Mouse (Mus musculus): Measurements from ENCODE around the gene Ncbp3. TPM values are rescaled to one million over a fixed set of nuclear protein-coding genes. Genes with fewer than 3 reads are reported as not detected.

The Ncbp3 gene
- 4.9 TPM in 2 replicates for polyA plus RNA-seq (2015; fragmentation: Nextera tagmentation; extraction: Ambion mirVana)

DNA sequence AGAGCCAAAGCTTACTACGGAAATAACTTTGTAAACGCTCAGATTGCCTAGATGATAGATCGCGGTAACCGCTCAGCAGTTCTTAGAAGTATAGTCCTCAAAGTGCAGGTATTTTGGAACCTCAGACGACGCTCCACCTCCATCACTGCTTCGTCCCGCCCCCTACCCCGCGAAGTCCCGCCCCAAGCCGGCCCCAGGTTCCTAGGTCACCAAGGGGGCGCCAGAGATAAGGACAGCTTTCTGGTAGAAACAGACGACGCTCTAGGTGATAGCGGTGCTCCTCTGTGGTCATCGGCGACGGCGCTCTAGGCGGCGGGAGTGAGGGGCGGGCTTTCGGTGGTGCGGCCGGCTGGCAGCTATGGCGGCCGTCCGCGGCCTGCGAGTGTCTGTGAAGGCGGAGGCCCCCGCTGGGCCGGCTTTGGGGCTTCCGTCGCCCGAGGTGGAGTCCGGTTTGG is at the start of gene Ncbp3:
Gene Ncbp3 (plus strand): TSS at position 242 of the 455 bp plus-strand sequence.
- peak within 1 kb of the TSS; percentile 93 for H3K27ac ChIP-seq (replicated peaks)
- TF ChIP-seq EP300 (optimal IDR thresholded peaks at IDR 0.05) (peak; percentile 70), CTCF (IDR thresholded peaks at IDR 0.05; ENCODE audit: low read depth) (peak; percentile 84)
- 1% methylated on average over 37 of the region's 39 CpGs for WGBS

DNA sequence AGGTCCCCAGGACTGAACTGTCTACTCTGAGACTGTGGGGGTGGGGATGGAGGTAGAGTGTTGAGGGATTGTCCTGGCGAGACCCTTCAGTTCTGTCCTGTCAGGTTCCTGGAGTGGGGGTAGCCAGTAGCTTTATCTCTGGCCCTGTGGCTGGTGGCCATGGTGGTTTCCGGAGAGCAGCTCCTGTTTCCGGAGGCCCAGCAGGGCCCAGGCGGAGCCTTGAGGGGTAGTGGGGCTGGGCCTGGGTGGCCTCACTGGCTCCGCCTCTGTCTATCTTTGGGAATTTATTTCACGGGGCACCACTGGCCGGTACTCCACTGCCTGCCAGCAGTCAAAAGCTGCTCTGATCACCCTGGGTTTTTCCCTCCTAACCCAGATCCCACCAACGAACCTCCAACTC is 48.8 kb upstream of the Ncbp3 start, which contains the start of gene P2rx1:
Gene P2rx1 (plus strand): TSS at position 333 of the 400 bp plus-strand sequence.
- DNase-seq (ENCODE audit: low spot score) (no peak), ATAC-seq (ENCODE audit: low FRiP score, low TSS enrichment) (peak; percentile 52)
- Histone ChIP-seq H3K27me3 (ENCODE audit: control insufficient read depth, insufficient read depth, low read length) (no peaks in the 10 kb centered on the region), H3K36me3 (ENCODE audit: control insufficient read depth, insufficient read depth, low read length) (no peaks in the 10 kb centered on the region), H3K27ac (replicated peaks) (no peak within 1 kb of the TSS), H3K9me3 (ENCODE audit: control insufficient read depth, low read length) (no peaks in the 10 kb centered on the region), H3K9ac (ENCODE audit: low read length) (no peak within 1 kb of the TSS), H3K4me3 (ENCODE audit: low read depth, low read length) (no peak within 1 kb of the TSS), H3K4me2 (replicated peaks; ENCODE audit: low read depth) (no peak within 1 kb of the TSS), H3K4me1 (replicated peaks; ENCODE audit: control insufficient read depth, insufficient read depth) (no peaks in the 10 kb centered on the region)
- 53% methylated on average over 8 of the region's 8 CpGs for WGBS
- TF ChIP-seq CTCF (IDR thresholded peaks at IDR 0.05; ENCODE audit: low read depth) (no peak), EP300 (optimal IDR thresholded peaks at IDR 0.05) (no peak)

More for the DNA sequence above, at the start of gene Ncbp3:
- H3K4me1 ChIP-seq (replicated peaks; ENCODE audit: control insufficient read depth, insufficient read depth), result no peaks in the 10 kb centered on the region
- no peaks in the 10 kb centered on the region for H3K9me3 ChIP-seq (ENCODE audit: control insufficient read depth, low read length)
- peak within 1 kb of the TSS; percentile 70 for H3K4me2 ChIP-seq (replicated peaks; ENCODE audit: low read depth)
- ATAC-seq (ENCODE audit: low FRiP score, low TSS enrichment), result peak; percentile 97
- H3K9ac ChIP-seq (ENCODE audit: low read length), result peak within 1 kb of the TSS; percentile 96
- peak within 1 kb of the TSS; percentile 84 for H3K4me3 ChIP-seq (ENCODE audit: low read depth, low read length)
- H3K27me3 ChIP-seq (ENCODE audit: control insufficient read depth, insufficient read depth, low read length), result no peaks in the 10 kb centered on the region
- peaks cover 4% of the 10 kb centered on the region; the same call in 1 of the 2 replicates for H3K36me3 ChIP-seq (ENCODE audit: control insufficient read depth, insufficient read depth, low read length)
- peak; percentile 96 for DNase-seq (ENCODE audit: low spot score)

DNA sequence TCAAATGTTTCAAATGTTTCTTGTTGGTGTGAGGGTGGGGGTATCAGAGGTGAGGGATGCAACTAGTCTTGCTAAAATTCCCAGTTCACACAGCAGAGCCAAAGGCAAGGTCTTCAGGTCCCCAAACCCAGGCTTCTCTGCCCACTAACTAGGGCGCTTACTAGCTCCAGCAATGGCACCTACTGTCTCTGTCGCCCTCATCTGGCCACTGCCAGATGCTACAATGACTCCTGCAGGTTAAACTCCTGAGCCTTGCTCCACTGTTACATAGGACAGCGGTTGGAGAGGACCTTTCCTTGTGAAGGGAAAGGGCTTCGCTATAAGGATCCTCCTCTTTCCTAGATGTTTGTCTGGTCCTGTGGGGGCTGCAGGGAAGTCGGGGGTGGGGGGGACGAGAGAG is 46.6 kb upstream of the Ncbp3 start:
- ATAC-seq (ENCODE audit: low FRiP score, low TSS enrichment), result peak; percentile 68
- Histone ChIP-seq H3K4me3 (ENCODE audit: low read depth, low read length) (no peak overlapping the region), H3K4me1 (replicated peaks; ENCODE audit: control insufficient read depth, insufficient read depth) (no peaks in the 10 kb centered on the region), H3K27me3 (ENCODE audit: control insufficient read depth, insufficient read depth, low read length) (no peaks in the 10 kb centered on the region), H3K9ac (ENCODE audit: low read length) (no peak overlapping the region), H3K27ac (replicated peaks) (no peak overlapping the region), H3K4me2 (replicated peaks; ENCODE audit: low read depth) (no peak overlapping the region), H3K36me3 (ENCODE audit: control insufficient read depth, insufficient read depth, low read length) (no peaks in the 10 kb centered on the region), H3K9me3 (ENCODE audit: control insufficient read depth, low read length) (no peaks in the 10 kb centered on the region)
- TF ChIP-seq EP300 (optimal IDR thresholded peaks at IDR 0.05), result no peak
- peak; percentile 98 for TF ChIP-seq CTCF (IDR thresholded peaks at IDR 0.05; ENCODE audit: low read depth)
- 17% methylated on average over 6 of the region's 6 CpGs for WGBS
- peak; percentile 81 for DNase-seq (ENCODE audit: low spot score)

DNA sequence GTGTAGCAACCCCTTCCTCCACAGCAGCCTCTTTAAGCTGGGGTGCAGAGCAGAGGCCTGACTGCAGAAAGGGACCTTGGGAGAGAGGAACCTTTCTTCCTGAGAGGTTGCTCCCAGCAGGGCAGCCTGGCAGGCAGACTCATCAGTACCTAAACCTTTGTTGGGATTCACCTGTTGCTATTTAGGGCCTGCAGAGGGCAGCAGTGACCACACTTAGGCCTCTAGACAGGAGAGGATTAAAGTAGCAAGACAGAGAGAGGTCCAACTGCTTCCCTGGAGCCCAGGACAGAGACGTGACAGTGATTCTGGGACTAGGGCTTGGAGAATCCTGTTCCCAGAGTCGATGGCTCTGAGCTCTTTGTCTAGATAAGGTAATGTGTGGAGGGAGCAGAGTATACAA is 41.2 kb upstream of the Ncbp3 start:
- H3K4me1 ChIP-seq (replicated peaks; ENCODE audit: control insufficient read depth, insufficient read depth), result no peaks in the 10 kb centered on the region

DNA sequence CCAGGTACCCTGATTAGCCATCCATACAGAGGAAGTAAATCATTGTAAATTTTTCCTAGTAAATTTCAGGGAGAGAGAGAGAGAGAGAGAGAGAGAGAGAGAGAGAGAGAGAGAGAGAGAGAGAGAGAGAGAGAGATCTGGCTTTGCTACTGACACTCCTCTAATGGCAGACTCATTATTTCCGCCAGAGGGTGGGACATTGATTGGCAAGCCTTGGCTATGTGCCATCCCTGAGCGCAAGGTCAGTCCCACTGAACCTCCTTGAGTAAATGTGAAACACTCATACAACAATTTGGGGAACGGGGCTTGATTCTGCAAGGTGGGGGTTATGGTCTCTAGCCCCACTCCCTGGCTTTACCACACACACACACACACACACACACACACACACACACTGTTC is 40.5 kb upstream of the Ncbp3 start:
- Histone ChIP-seq H3K4me2 (replicated peaks; ENCODE audit: low read depth) (no peak overlapping the region), H3K4me3 (ENCODE audit: low read depth, low read length) (no peak overlapping the region), H3K4me1 (replicated peaks; ENCODE audit: control insufficient read depth, insufficient read depth) (no peaks in the 10 kb centered on the region), H3K9me3 (ENCODE audit: control insufficient read depth, low read length) (no peaks in the 10 kb centered on the region), H3K27me3 (ENCODE audit: control insufficient read depth, insufficient read depth, low read length) (no peaks in the 10 kb centered on the region), H3K36me3 (ENCODE audit: control insufficient read depth, insufficient read depth, low read length) (no peaks in the 10 kb centered on the region), H3K27ac (replicated peaks) (no peak overlapping the region), H3K9ac (ENCODE audit: low read length) (no peak overlapping the region)
- no peak for DNase-seq (ENCODE audit: low spot score)
- ATAC-seq (ENCODE audit: low FRiP score, low TSS enrichment), result no peak
- TF ChIP-seq CTCF (IDR thresholded peaks at IDR 0.05; ENCODE audit: low read depth) (no peak), EP300 (optimal IDR thresholded peaks at IDR 0.05) (no peak)
- 61% methylated on average over 3 of the region's 3 CpGs for WGBS

More for the DNA sequence above, 41.2 kb upstream of the Ncbp3 start:
- Histone ChIP-seq H3K27me3 (ENCODE audit: control insufficient read depth, insufficient read depth, low read length) (no peaks in the 10 kb centered on the region), H3K9ac (ENCODE audit: low read length) (no peak overlapping the region), H3K9me3 (ENCODE audit: control insufficient read depth, low read length) (no peaks in the 10 kb centered on the region), H3K4me2 (replicated peaks; ENCODE audit: low read depth) (no peak overlapping the region), H3K4me3 (ENCODE audit: low read depth, low read length) (no peak overlapping the region), H3K27ac (replicated peaks) (no peak overlapping the region), H3K36me3 (ENCODE audit: control insufficient read depth, insufficient read depth, low read length) (no peaks in the 10 kb centered on the region)
- TF ChIP-seq EP300 (optimal IDR thresholded peaks at IDR 0.05) (no peak), CTCF (IDR thresholded peaks at IDR 0.05; ENCODE audit: low read depth) (peak; percentile 91)
- DNase-seq (ENCODE audit: low spot score) (peak; percentile 51), ATAC-seq (ENCODE audit: low FRiP score, low TSS enrichment) (peak; percentile 68)
- 4% methylated on average over 2 of the region's 2 CpGs for WGBS

DNA sequence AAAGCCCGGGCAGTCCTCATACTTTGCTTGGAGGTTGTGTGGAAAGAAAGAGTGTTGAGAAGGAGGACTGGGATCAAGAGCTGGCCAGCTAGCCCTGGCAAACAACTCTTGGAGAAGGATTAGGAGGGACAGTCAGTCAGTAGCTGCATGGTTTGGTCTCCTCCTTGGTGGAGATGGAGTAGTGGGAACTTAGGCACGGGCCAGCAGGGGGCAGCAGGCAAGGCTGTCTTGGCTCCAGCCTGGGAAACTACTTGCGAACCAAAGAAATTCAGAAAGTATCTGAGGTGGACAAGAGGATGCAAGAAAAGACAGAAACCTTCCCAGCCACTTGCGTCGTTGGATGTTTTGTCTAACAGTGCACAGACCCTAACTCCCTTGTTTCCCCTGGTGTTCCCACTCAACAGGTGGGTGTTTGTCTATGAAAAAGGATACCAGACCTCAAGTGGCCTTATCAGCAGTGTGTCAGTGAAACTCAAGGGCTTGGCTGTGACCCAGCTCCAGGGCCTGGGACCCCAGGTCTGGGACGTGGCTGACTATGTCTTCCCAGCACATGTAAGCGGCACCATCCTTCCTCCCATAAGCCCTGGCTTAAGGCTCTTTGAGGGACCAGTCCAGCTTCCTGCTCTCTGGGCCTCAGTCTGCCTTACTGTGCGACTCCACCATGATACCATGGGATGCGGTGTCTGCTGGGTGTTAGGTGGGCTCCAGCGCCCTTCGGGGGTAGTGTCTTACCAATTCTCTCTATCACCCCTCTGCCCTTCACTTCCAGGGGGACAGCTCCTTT is 39.7 kb upstream of the Ncbp3 start:
- ATAC-seq (ENCODE audit: low FRiP score, low TSS enrichment) (peak; percentile 57; the same call in 1 of the 2 replicates), DNase-seq (ENCODE audit: low spot score) (peak; percentile 69)
- no peak overlapping the region for H3K9ac ChIP-seq (ENCODE audit: low read length)
- H3K27ac ChIP-seq (replicated peaks), result no peak overlapping the region
- 55% methylated on average over 11 of the region's 11 CpGs for WGBS
- H3K36me3 ChIP-seq (ENCODE audit: control insufficient read depth, insufficient read depth, low read length), result no peaks in the 10 kb centered on the region
- no peaks in the 10 kb centered on the region for H3K9me3 ChIP-seq (ENCODE audit: control insufficient read depth, low read length)
- H3K4me1 ChIP-seq (replicated peaks; ENCODE audit: control insufficient read depth, insufficient read depth), result no peaks in the 10 kb centered on the region
- TF ChIP-seq CTCF (IDR thresholded peaks at IDR 0.05; ENCODE audit: low read depth) (peak; percentile 92), EP300 (optimal IDR thresholded peaks at IDR 0.05) (no peak)
- H3K4me3 ChIP-seq (ENCODE audit: low read depth, low read length), result no peak overlapping the region
- no peak overlapping the region for H3K4me2 ChIP-seq (replicated peaks; ENCODE audit: low read depth)
- no peaks in the 10 kb centered on the region for H3K27me3 ChIP-seq (ENCODE audit: control insufficient read depth, insufficient read depth, low read length)
